Mouse (Mus musculus) frontal cortex, adult 2 months (tissue): Measurements from ENCODE around the gene Klhl3. TPM values are rescaled to one million over a fixed set of nuclear protein-coding genes. Genes with fewer than 3 reads are reported as not detected.
"Not testable (repeated sequence)": the region's sequence is repeated elsewhere in the genome, so short reads cannot be mapped to it uniquely, and the experiment has no call there.

Experiments
- DNase-seq, 2 experiments: peaks; one replicate each; pipeline ENCODE4 v3.0.0; 2022; ENCODE audit warnings: low spot score in 1 of 2; ENCODE audit errors: extremely low spot score in 1 of 2
- polyA plus RNA-seq: library from polyadenylated mRNA; depleted of rRNA; stranded (reverse); fragments of >200 nt; gene quantifications from 2 replicates; pipeline ENCODE4 v1.2.3, GENCODE M21; 2012; rRNA removed

Gene Klhl3
- 28.9 and 30.1 TPM in 2 replicates for polyA plus RNA-seq

- DNase-seq: peak; percentile 64 to 91
Measured at GRCm38 (mm10) chr13:58113061-58113900, at the start of gene Klhl3. TSS of gene Klhl3 (minus strand) at chr13:58113592.

GRCm38 (mm10) chr13:58160761-58161160 is 47.4 kb upstream of the Klhl3 start:
- no peak for DNase-seq

GRCm38 (mm10) chr13:58158099-58158912 is 44.9 kb upstream of the Klhl3 start:
- DNase-seq: peak; percentile 74 to 95

GRCm38 (mm10) chr13:58157447-58158098 is 44.2 kb upstream of the Klhl3 start, which contains the start of gene Idnk:
TSS of gene Idnk (plus strand) at chr13:58157649.
- peak; percentile 58 to 85 for DNase-seq

- peak in 1 of 2 experiments; percentile 16 for DNase-seq
Measured at GRCm38 (mm10) chr13:58157036-58157435, 43.6 kb upstream of the Klhl3 start.

GRCm38 (mm10) chr13:58156031-58156430 is 42.6 kb upstream of the Klhl3 start:
- DNase-seq: no peak

- DNase-seq: no peak
Measured at GRCm38 (mm10) chr13:58150442-58150841, 37.0 kb upstream of the Klhl3 start.

GRCm38 (mm10) chr13:58149629-58150028 is 36.2 kb upstream of the Klhl3 start:
- DNase-seq: no peak

- DNase-seq: peak in 1 of 2 experiments; percentile 40
Measured at GRCm38 (mm10) chr13:58149033-58149558, 35.7 kb upstream of the Klhl3 start.

GRCm38 (mm10) chr13:58148256-58148831 is 35.0 kb upstream of the Klhl3 start:
- DNase-seq: peak in 1 of 2 experiments; percentile 55

- no peak for DNase-seq
Measured at GRCm38 (mm10) chr13:58147760-58148159, 34.4 kb upstream of the Klhl3 start.

GRCm38 (mm10) chr13:58146603-58147002 is 33.2 kb upstream of the Klhl3 start:
- DNase-seq: not testable (repeated sequence)

- no peak for DNase-seq
Measured at GRCm38 (mm10) chr13:58131692-58132091, 18.3 kb upstream of the Klhl3 start.

- no peak for DNase-seq
Measured at GRCm38 (mm10) chr13:58129687-58130246, 16.4 kb upstream of the Klhl3 start.

GRCm38 (mm10) chr13:58128768-58129671 is 15.6 kb upstream of the Klhl3 start:
- DNase-seq: peak; percentile 91 to 95

- peak; percentile 78 to 93 for DNase-seq
Measured at GRCm38 (mm10) chr13:58128396-58128767, 15.0 kb upstream of the Klhl3 start, which contains the start of gene Hnrnpa0. TSS of gene Hnrnpa0 (minus strand) at chr13:58128556.

GRCm38 (mm10) chr13:58127766-58128361 is 14.5 kb upstream of the Klhl3 start:
- peak; percentile 43 to 63 for DNase-seq
